Mouse (Mus musculus) heart, adult 8-10 months (tissue): Measurements from ENCODE around the gene Gm20388. TPM values are rescaled to one million over a fixed set of nuclear protein-coding genes. Genes with fewer than 3 reads are reported as not detected.

ENCODE experiments used
- DNase-seq: peaks from one replicate; pipeline ENCODE4 v3.0.0; 2022; ENCODE audit warnings: low spot score
- total RNA-seq, 4 experiments: library from RNA; stranded (reverse); gene quantifications; 2 replicates each; pipeline ENCODE4 v1.2.4; 2022

The Gm20388 gene
- total RNA-seq, 4 experiments from 2014 or later = 4.2 to 6.7 TPM; not detected in 2

DNA sequence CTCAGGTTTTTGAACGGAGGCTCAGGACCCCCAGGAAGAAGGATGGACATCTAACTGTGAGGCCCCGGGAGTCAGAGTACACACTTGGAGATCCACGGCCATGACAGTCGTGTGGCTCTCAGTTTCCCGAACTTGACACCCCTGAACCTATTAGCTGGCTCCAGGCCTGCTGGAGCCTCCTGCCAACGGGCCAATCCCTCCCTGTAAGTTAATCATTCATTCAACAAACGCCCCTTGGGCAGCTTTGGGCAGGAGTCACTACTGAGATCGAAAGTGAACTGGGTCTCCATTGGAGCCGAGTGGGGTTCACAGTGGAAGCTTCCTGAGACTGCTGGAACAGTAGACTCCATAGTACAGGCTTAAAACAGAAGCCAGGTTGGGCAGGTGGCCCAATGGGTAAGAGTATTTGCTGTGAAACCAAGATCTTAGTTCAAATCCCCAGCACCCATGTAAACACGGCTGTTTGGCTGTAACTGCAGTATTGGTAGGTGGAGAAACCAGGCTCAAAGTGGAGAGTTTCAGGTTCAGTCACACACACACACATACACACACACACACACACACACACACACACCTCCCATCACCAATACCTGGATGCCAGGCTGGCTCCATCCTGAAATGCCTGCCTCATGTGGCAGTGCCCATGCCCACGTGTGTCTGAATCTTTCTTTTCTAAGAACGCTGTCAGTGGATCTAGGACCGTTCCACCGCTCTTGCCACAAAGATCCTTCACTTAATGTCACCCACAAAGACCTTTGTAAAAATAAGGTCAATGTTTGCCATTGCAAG lies 2808.3 kb downstream of the Gm20388 start:
- no peak for DNase-seq

DNA sequence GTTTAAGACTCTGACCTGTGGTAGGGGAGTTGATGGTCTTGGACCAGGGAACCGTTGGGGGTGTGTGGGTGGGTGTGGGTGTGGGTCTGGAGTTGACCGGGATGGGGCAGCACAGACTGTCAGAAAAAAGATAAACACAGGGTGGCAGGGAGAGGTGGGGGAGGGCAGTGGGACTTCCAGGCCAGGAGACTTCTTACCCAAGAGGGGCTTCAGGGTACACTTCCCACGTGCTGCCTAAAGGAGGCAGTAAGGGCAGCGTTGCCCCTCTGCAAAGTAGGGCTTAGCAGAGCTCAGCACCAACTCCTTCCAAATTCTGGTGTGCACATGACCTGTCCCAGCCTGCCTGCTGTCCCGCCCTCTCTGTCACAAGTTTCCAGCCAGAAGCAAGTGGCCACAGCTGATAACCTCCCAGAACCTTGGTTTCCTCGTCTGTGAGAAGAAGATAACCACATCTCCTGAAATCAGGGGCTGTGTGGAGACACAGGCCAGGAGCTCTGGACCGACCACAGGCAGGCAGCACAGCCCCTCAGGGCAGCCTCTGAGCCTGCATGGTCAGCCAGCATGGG lies 2808.9 kb downstream of the Gm20388 start:
- DNase-seq = no peak

DNA sequence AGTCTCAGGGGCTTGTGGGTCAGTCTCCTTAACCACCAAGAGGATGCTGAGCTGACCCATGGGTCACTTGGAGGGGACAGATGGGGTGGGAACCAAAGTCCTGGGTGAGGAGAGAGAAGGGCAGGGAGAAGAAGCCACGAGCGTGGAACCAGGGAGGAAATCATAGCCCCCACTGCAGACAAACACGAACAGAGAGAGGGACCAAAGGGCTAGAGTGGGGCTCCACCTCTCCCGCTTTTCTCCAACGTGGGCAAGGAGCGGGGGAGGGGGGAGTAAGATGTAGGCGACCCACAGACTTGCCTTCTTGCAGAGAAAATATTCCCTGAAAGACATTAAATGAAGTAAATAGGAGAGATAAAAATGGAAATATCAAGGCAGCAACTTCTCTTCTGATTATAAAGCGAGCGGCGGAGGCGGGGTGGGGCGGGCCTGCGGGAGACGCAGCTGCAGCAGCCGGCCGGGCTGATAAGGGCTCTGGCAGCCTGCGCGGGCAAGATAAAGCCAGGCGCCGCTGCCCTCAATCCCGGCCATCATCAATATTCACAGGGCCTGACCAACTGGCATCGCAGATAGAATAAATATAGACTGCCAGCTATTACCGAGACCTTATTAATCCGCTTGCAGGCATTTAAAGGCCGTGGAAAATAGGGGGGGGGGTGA lies 2809.6 kb downstream of the Gm20388 start:
- DNase-seq = no peak

DNA sequence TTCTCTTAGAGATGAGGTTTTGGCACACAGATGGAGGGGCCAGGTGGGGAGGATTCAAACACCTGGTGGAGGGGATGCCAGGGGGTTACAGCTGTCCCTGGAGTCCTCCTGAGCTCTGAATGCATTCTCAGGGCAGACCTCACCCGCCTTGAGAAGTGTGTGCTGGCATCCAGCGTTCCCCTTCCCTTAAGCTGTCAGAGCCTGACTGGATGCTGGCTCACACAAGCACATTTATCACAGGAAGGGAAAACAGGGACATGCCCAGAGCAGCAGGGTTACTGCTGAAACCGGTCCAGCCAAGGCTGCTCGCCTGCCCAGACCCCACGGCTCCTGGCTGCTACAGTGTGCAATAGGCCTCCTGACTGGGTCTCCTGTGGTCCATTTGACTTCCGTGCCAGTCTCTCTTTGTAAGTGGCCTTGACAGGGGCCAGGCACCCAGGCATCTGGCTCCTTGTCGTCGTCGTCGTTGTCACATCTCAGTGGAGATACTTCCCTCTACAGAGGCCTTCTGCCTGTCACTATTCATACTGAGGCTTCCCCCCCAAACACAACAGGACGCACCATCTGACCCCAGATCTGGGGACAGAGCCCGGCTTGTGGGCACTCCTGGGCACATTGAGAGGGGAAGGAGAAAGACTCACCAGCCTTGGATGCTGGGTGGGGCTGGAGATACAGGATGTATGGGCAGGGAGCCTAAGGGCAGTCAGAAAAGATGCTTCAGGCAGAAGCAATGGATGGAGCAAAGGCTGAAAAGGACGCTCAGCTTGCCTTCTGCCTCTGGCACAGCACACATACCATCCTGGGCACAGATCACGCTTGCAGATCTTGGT lies 2810.4 kb downstream of the Gm20388 start:
- DNase-seq = no peak

DNA sequence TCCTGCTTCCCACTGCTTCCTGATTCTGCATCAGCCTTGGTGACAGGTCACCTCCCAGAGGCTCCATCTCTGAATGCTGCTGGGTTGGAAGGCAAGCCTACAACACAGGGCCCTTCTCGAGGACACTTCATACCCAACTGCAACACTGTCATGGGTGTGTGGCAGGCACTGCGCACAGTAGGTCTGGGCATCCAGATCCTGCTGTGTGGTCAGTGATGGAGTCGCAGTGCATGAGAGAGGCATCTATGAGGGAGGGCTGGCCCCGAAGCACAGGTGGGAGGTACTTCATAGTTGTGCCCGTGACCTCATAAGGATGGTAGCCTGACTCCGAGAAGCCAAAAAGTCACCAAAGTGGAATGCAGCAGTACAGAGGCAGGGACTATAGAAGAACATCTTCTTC lies 2814.5 kb downstream of the Gm20388 start:
- no peak for DNase-seq

DNA sequence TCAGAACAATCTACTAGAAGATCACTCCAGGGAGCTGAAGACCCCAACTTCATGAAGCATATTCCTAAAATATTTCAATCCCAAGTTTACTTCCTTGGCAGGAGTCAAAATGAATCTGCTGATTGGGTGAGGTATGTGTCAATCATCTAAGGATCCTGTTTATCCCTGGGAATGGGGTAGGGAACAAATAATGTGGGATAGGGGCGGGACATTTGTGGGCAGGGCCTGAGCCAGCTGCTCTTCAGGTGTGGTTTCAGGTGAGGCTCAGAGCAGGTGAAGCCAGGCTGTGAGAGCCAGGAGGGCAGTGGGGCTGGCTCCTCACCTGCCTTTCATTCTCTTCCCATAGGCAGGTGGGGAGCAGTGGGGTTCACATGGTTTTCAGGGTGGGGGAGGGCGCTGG lies 2816.1 kb downstream of the Gm20388 start:
- no peak for DNase-seq

DNA sequence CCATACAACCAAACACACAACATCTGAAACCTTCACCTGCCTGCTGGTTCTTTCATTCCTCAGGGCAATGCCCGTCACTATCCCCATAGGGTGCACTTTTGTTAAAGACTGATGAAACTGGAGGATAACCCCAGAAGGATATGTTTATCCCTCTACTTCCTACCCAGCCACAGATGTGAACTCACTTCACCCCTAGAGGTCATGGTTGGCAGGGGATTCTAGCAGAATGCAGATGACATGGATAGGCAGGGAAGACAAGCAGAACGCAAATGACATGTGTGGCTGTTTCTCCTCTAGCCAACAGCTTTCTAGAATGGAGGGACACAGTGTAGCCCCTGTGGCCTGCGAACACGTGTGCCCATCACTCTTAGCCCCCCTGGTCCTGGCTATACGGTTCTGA lies 2816.8 kb downstream of the Gm20388 start:
- no peak for DNase-seq

DNA sequence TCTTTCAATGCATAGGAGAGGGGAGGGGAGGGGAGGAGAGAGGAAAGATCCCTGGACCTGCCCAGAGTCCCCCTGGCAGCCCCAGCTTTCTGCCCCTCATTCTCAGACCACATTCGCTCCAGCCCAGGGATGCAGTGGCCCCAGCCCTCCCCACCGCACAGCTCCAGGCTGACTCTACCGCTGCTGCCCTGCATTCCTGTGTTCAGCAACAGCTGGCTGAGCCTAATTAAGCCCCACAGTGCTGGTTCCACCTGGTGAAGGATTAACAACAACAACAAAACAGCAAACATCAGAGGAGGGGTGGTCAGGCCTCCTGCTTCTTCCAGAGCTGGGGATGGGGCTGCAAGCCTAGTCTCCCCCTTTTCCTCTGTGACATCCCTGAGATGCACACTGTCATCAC lies 2818.0 kb downstream of the Gm20388 start:
- no peak for DNase-seq

DNA sequence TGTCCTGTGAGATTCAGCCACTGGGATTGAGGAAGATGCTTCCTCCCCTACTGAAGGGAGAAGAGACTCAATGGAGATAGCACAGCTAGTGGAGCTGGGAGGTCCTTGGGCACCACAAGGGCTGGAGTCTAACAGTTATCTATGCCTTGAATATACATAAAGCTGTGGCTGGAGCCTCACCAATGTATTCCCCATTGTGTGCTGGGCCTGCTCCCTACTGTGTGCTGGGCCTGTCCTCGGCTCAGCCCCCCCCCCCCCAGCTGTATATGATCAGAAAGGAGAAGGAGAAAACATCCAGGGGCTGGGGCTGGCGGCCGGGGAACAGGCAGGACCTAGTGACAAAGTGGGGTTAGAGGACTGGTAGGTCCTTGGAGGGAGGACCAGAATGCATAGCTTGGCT lies 2824.5 kb downstream of the Gm20388 start:
- no peak for DNase-seq

DNA sequence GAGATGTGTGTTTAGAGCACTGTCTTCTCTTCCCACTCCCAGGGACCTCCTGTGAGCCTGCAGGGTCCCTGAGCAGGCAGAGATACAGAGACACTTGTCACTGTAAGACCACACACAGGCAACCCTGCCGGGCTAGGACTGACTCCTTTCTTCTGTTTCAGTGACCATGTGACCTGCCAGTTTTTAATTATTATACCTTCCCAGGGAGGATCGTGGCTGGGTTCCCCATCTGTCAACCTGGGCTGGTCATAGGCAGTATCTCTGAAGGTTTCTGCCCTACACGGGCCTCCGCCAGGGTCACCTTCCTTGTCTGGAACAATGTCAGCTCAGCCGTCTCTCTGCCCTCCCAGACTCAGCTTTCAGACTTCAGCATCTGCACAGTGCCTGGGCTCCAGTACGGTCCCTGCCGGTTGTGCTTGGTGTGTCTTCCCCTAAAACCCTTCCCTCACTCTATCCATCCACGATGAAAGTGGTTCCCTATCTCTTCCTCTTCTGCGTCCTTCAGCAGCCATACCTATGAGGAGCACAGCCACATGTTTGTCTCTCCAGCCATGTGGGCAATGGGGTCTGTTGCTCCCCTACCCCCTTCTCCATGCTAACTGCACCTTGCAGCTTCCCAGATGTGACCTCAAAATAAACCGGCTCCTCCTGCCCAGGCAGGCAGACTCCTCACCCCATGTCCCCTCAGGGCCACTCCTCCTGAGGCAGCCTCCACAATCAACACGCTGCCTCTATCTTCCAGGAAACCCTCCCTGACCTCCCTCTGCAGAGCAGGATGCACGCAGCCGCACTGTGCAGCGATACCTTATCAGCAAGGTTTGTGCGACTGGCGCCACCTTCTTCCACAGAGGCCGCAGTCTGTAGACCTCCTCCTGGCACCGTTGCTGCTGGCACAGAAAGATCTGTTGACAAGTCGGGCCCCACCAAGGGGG lies 2825.2 kb downstream of the Gm20388 start:
- no peak for DNase-seq

DNA sequence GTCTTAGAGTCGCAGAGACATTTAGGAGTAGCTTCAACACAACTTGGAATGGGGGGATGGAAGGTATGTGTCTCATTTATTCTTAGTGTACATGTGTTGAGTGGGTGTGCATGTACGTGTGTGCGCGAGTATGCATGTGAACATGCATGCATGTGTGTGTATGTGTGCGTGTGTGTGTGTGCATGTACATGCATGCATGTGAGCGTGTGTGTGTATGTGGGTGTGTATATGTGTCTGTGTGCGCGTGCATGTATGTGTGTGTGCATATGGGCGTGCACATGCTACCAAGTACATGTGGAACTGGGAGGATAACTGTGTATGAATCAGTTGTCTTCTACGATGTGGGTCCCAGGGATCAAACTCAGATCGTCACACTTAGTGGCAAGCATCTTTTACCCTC lies 2826.0 kb downstream of the Gm20388 start:
- no peak for DNase-seq

DNA sequence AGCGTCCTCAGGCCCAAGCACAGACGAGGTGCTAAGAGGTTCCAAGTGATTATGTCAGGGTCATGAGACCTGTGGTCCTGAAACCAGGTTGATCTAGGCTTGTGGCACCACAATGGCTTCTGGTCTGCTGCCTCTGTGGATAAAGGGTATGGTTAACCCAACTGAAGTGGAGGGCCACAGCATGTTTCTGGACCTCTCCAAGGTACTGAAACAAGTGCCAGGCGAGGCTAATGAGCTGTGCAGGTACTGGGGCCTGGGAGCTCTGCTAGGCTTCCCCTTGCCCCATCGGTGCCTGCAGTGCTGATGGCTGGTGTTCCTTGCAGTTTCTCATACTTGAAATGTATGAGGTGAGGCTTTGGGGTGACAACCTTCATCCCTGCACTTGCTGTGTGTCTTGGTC lies 2826.4 kb downstream of the Gm20388 start:
- no peak for DNase-seq

DNA sequence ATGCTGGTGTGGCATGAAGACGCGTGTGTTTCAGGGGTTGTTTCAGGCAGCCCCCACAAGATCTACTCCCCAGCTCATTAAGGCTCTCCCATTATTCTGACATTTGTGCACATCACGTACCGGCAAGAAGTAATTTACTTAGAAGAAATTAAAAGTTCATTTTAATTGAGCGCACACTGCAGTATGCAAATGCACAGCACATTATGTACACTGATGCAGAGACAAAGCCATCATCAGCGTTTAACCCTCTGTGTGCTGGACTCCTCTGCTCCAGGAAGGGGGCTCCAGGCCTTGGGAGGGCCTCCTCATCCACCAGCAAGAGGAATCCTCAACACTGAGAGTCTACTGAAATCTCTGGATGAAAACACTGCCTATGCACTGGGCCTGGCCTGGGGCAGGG lies 2827.2 kb downstream of the Gm20388 start:
- no peak for DNase-seq

DNA sequence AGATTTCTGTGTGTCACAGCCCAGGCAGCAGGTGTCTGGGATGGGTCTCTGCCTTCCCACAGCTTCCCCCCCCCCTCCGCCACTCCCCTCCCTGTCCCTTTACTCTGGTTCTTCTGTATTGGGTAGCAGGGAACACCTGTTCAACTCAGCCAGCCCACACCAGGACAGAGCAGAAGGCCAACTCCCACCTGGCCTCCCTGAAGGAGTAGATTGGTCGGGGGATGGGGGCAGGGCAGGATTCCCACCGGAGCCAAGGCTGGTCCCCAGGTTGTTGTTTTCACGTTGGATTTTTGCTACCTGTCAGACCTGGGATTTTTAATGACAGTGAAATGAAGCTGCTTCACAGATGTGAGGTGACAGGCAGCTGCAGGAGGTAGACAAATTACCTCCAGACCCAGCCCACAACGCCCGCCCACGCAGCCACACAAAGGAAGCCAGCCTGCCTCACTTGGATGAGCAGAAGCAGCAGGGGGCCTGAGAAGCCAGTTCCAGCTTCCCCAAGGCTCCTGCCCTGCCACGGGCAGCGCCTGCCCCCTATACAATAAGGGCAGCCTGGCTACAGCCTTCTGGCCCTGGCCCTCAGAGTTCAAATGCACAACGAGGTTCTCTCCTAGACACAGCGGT lies 2828.6 kb downstream of the Gm20388 start:
- no peak for DNase-seq

DNA sequence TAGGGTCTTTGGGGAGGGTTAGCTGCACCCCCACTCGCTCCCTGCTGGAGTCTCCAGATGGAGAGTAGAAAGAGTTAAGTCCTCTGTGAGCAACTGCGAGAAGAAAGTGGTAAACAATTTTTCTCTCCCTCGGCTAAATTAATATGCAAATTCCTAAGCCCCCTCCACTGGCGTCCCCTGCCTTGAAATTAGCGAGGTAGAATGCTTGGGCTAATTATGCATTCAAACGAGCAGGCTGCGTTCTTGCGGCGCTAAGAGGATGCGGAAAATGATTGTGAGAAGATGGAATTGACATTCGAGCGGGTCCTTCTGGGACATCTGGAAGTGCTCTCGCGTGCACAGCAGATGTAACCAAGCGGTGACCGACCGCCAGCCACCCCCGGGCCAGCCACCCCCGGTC lies 2831.8 kb downstream of the Gm20388 start:
- no peak for DNase-seq

DNA sequence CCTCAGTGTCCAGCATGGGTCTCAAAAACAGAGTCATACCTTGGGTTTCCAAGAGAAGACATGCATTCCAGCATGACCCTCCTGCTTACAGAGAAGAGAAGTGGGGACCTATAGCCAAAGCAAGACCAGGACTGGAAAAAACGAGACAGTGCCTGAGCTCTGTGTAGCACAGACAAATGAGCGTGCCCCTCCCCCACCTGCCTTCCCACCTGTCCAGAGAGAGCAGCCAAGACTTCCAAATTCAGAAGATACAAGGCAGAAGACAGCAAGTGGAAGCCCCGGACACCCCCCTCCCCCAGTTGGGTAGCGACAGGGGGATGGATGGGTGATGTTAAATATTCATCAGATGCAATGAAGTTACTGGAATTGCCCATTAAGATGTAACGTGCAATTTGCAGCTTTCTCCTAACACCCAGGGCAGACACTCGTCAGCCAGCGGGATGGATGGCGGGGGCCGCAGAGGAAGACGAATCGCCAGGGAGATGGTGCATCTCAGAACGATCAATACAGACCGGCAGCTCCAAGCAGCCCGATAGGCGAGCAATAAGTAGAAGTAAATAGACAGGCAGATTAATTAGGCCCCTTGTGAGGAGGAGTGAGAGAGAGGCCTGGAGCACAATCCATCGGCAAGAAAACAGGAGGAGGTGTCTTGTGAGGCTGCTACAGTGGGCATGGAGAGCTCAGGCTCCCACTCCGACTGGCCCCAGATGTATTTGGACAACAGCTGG lies 2834.5 kb downstream of the Gm20388 start:
- DNase-seq = no peak

DNA sequence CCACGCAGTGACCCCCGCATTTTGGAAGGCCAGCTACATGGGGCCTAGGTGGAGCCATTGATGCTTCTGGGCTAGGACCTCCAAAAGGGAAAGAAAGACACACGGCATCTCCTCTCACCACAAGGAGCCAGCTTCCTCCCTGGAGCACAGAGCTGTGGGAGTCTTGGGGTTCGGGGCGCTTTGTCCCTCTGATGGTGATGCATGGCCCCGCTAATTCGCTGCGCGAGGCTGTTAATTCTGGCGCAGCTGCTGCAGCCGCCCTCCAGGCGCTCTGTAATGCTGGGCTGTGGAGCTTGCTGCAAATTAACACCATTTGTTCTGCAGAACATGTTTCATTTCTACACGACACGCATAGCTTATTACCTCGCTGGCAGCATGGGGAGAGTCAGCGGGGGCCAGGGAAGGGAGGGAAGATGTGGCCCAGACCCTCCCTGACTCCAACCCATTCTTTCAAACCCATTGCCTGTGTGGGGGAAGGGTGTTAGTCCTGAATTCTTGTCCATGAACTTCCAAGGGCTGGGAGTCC lies 2835.2 kb downstream of the Gm20388 start:
- no peak for DNase-seq

DNA sequence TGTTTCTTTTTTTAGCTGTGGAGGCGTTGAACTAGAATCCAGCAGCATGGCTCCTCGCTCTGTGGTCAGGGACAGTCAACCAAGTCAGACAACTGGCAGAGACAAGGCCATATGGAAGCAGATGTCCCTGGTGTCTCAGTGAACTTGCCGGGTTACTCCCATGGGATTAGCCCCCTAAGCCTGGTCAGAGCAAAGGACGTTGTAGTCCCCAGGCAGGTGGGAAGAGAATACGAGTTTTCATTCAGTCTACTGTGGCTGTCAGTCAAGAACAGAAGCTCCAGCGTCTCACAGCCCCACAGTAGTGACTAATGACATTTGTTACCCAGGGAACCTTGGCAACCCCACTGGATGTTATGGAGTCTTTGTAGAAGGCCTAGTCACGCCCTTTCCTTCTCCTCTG lies 2835.8 kb downstream of the Gm20388 start:
- no peak for DNase-seq

DNA sequence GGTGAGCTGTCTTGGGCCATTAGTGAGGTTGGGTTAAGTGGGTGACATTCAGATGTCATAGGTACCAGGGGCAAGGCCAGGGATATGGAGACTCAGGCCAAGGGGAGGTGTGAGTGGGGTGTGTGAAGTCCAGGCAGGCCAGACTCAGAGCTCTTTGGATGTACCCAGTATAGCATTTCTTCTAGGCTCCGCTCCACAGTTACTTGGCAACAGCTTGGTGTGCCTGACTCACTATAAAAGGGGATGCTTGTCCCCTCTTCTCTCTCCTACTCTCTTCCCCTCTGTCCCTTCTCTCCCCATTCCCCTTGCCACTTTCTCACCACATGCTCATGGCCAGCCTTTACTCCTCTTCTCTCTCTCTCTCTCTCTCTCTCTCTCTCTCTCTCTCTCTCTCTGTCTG lies 2837.2 kb downstream of the Gm20388 start:
- no peak for DNase-seq
